Mouse (Mus musculus) liver, adult 2 months (tissue): ENCODE results near the gene Emc9. TPM values are rescaled to one million over a fixed set of nuclear protein-coding genes. Genes with fewer than 3 reads are reported as not detected.

Source experiments
- DNase-seq: peaks from one replicate; pipeline ENCODE4 v3.0.0-alpha.2; 2011; ENCODE audit warnings: low read depth, low spot score; ENCODE audit errors: extremely low read depth
- H3K27ac ChIP-seq: fragments of 200-500 bp; replicated peaks from 2 replicates; pipeline ENCODE4 v1.5.1; 2012; ENCODE audit warnings: low read depth, mild to moderate bottlenecking, control low read depth, inconsistent platforms, low read length; ENCODE audit not compliant: insufficient read depth
- H3K27me3 ChIP-seq: fragments of 200-500 bp; 2 replicates; pipeline ENCODE4 v1.6.1; 2012; ENCODE audit warnings: mild to moderate bottlenecking, moderate library complexity, low read length, inconsistent platforms; ENCODE audit not compliant: control insufficient read depth, insufficient read depth
- H3K36me3 ChIP-seq: fragments of 200-500 bp; 2 replicates; pipeline ENCODE4 v1.6.1; 2012; ENCODE audit warnings: low read length, inconsistent platforms; ENCODE audit not compliant: control insufficient read depth, insufficient read depth
- H3K4me1 ChIP-seq: fragments of 200-500 bp; 2 replicates; pipeline ENCODE4 v1.6.1; 2011; ENCODE audit warnings: low read length; ENCODE audit not compliant: control insufficient read depth, insufficient read depth
- H3K4me3 ChIP-seq: fragments of 200-500 bp; 2 replicates; pipeline ENCODE4 v1.5.1; 2011; ENCODE audit warnings: low read depth, mild to moderate bottlenecking, control low read depth, low read length, moderate library complexity; ENCODE audit not compliant: insufficient read depth
- H3K79me2 ChIP-seq: fragments of 200-500 bp; 2 replicates; pipeline ENCODE4 v1.6.1; 2012; ENCODE audit warnings: inconsistent platforms, mild to moderate bottlenecking, low read length, moderate library complexity; ENCODE audit not compliant: control insufficient read depth, insufficient read depth
- H3K9ac ChIP-seq: fragments of 200-500 bp; 2 replicates; pipeline ENCODE4 v1.6.1; 2012; ENCODE audit warnings: low read depth, mild to moderate bottlenecking, control low read depth, inconsistent platforms, low read length
- CTCF ChIP-seq: fragments of 200-500 bp; IDR thresholded peaks from 2 replicates; pipeline ENCODE4 v1.5.1; 2011; ENCODE audit warnings: low read depth, low read length, control low read depth
- POLR2A ChIP-seq: fragments of 200-500 bp; IDR thresholded peaks from 2 replicates; pipeline ENCODE4 v1.6.1; 2011; ENCODE audit warnings: low read length, control low read depth; ENCODE audit not compliant: insufficient read depth; ENCODE audit errors: extremely low read depth
- WGBS: fragments of 180-500 bp; shearing (Covaris S2); methylation state at CpG from one replicate; pipeline ENCODE4 v1.1.7; 2018; 5-methylcytosine and 5-hydroxymethylcytosine counted together
- polyA plus RNA-seq: library from polyadenylated mRNA; depleted of rRNA; stranded (reverse); fragments of >200 nt; gene quantifications from 2 replicates; pipeline ENCODE4 v1.2.3, GENCODE M21; 2012
- total RNA-seq: library from RNA; depleted of rRNA; stranded (reverse); fragments of >200 nt; gene quantifications from 2 replicates; pipeline ENCODE4 v1.2.3, GENCODE M21; 2014

Gene Emc9
- total and polyA plus RNA-seq, 2 experiments = 36.1 to 57.2 TPM

GRCm38 (mm10) chr14:55575302-55575701 is 9.8 kb downstream of the Emc9 start, which contains the start of gene Fitm1:
TSS of gene Fitm1 (plus strand) at chr14:55575617.
- Histone ChIP-seq H3K9ac (peak within 1 kb of the TSS; percentile 49), H3K4me3 (peak within 1 kb of the TSS; percentile 45), H3K36me3 (peaks cover under 1% of the 10 kb centered on the region; the same call in 1 of the 2 replicates), H3K79me2 (0 out of 2 replicates have a peak, but pooled peaks cover 8% of the 10 kb centered on the region), H3K27ac (peak within 1 kb of the TSS; percentile 85), H3K27me3 (no peaks in the 10 kb centered on the region), H3K4me1 (peaks cover 2% of the 10 kb centered on the region)
- DNase-seq = peak; percentile 45
- WGBS = 47% methylated on average over 8 of the region's 8 CpGs
- no peak for TF ChIP-seq POLR2A
- TF ChIP-seq CTCF = no peak

- 0 out of 2 replicates have a peak, but pooled peaks cover 2% of the 10 kb centered on the region for H3K79me2 ChIP-seq
- no peak overlapping the region for H3K9ac ChIP-seq
- peak; percentile 76 for DNase-seq
- H3K27me3 ChIP-seq = no peaks in the 10 kb centered on the region
- peak overlapping the region; percentile 16; the same call in 1 of the 2 replicates for H3K27ac ChIP-seq
- H3K36me3 ChIP-seq = peaks cover 27% of the 10 kb centered on the region
- peaks cover 9% of the 10 kb centered on the region for H3K4me1 ChIP-seq
- no peak for TF ChIP-seq POLR2A
- H3K4me3 ChIP-seq = no peak overlapping the region
Measured at GRCm38 (mm10) chr14:55571760-55572159, 13.3 kb downstream of the Emc9 start.

- Histone ChIP-seq H3K4me3 (no peak overlapping the region), H3K4me1 (peaks cover 16% of the 10 kb centered on the region), H3K9ac (no peak overlapping the region), H3K27me3 (no peaks in the 10 kb centered on the region), H3K79me2 (no peaks in the 10 kb centered on the region), H3K36me3 (peaks cover 37% of the 10 kb centered on the region), H3K27ac (0 out of 2 replicates have a peak overlapping the region, but pooled peaks have one; percentile 18)
- no peak for DNase-seq
- 84% methylated on average over 2 of the region's 2 CpGs for WGBS
- TF ChIP-seq POLR2A (no peak), CTCF (no peak)
Measured at GRCm38 (mm10) chr14:55570588-55570987, 14.5 kb downstream of the Emc9 start.

- 24% methylated on average over 3 of the region's 3 CpGs for WGBS
- H3K4me1 ChIP-seq = peaks cover 19% of the 10 kb centered on the region
- TF ChIP-seq CTCF = no peak
- no peak for TF ChIP-seq POLR2A
- H3K79me2 ChIP-seq = peaks cover 3% of the 10 kb centered on the region; the same call in 1 of the 2 replicates
- H3K27ac ChIP-seq = peak overlapping the region; percentile 17; the same call in 1 of the 2 replicates
- H3K9ac ChIP-seq = no peak overlapping the region
- peaks cover 62% of the 10 kb centered on the region for H3K36me3 ChIP-seq
- peak; percentile 87 for DNase-seq
- H3K27me3 ChIP-seq = no peaks in the 10 kb centered on the region
- H3K4me3 ChIP-seq = no peak overlapping the region
Measured at GRCm38 (mm10) chr14:55567496-55567895, 17.6 kb downstream of the Emc9 start.

GRCm38 (mm10) chr14:55565748-55566147 is 19.4 kb downstream of the Emc9 start:
- WGBS = 16% methylated on average over 3 of the region's 3 CpGs
- Histone ChIP-seq H3K27me3 (no peaks in the 10 kb centered on the region), H3K9ac (no peak overlapping the region), H3K4me1 (peaks cover 23% of the 10 kb centered on the region), H3K4me3 (no peak overlapping the region), H3K27ac (peak overlapping the region; percentile 60), H3K79me2 (peaks cover 16% of the 10 kb centered on the region), H3K36me3 (peaks cover 62% of the 10 kb centered on the region)
- DNase-seq = peak; percentile 89
- no peak; the same call in 1 of the 2 replicates for TF ChIP-seq CTCF
- no peak for TF ChIP-seq POLR2A

- Histone ChIP-seq H3K4me1 (peaks cover 24% of the 10 kb centered on the region), H3K27me3 (no peaks in the 10 kb centered on the region), H3K36me3 (peaks cover 45% of the 10 kb centered on the region), H3K9ac (no peak overlapping the region), H3K79me2 (peaks cover 16% of the 10 kb centered on the region), H3K27ac (no peak overlapping the region), H3K4me3 (no peak overlapping the region)
- no peak for TF ChIP-seq POLR2A
- TF ChIP-seq CTCF = no peak
- WGBS = 83% methylated on average over 11 of the region's 11 CpGs
- no peak for DNase-seq
Measured at GRCm38 (mm10) chr14:55563249-55563648, 21.9 kb downstream of the Emc9 start.
